Mouse (Mus musculus) layer of hippocampus, postnatal 25 days (tissue): Measurements from ENCODE around the gene Zscan12. TPM values are rescaled to one million over a fixed set of nuclear protein-coding genes. Genes with fewer than 3 reads are reported as not detected.
A peak's percentile ranks its signal among the peaks of the same experiment; 100 is the strongest.

ENCODE experiments used
- DNase-seq, 2 experiments: peaks; one replicate each; pipeline ENCODE4 v3.0.0; 2022; ENCODE audit warnings: mixed read lengths in 2 of 2, low spot score in 1 of 2; ENCODE audit errors: extremely low spot score in 1 of 2
- total RNA-seq, 2 experiments: library from RNA; stranded (reverse); gene quantifications; 2 replicates each; pipeline ENCODE4 v1.2.3; 2021

The Zscan12 gene
- total RNA-seq, result 1 to 10 TPM; 8.5 to 9.7 TPM

GRCm38 (mm10) chr13:21362621-21363248 is at the start of gene Zscan12:
Gene Zscan12, plus strand, starts transcription at chr13:21362820.
- peak; percentile 65 to 70 for DNase-seq

GRCm38 (mm10) chr13:21312854-21313253 is 49.8 kb upstream of the Zscan12 start:
- no peak for DNase-seq

- DNase-seq, result no peak
Observed at GRCm38 (mm10) chr13:21313903-21314302, 48.7 kb upstream of the Zscan12 start.

GRCm38 (mm10) chr13:21320262-21320661 is 42.4 kb upstream of the Zscan12 start:
- DNase-seq, result no peak

- peak in 1 of 2 experiments; percentile 13 for DNase-seq
Observed at GRCm38 (mm10) chr13:21321890-21322494, 40.6 kb upstream of the Zscan12 start.

GRCm38 (mm10) chr13:21322509-21323375 is 39.9 kb upstream of the Zscan12 start:
- peak; percentile 54 to 79 for DNase-seq

- DNase-seq, result no peak
Observed at GRCm38 (mm10) chr13:21323405-21323804, 39.2 kb upstream of the Zscan12 start.

- DNase-seq, result no peak
Observed at GRCm38 (mm10) chr13:21326191-21326590, 36.4 kb upstream of the Zscan12 start.

GRCm38 (mm10) chr13:21326657-21327211 is 35.9 kb upstream of the Zscan12 start:
- DNase-seq, result peak; percentile 77 to 96

- no peak for DNase-seq
Observed at GRCm38 (mm10) chr13:21327424-21327823, 35.2 kb upstream of the Zscan12 start.

- DNase-seq, result no peak
Observed at GRCm38 (mm10) chr13:21346610-21347009, 16.0 kb upstream of the Zscan12 start, which contains the start of gene Olfr1367. Gene Olfr1367, plus strand, starts transcription at chr13:21346910.

GRCm38 (mm10) chr13:21350593-21350992 is 12.0 kb upstream of the Zscan12 start:
- DNase-seq, result no peak

- DNase-seq, result no peak
Observed at GRCm38 (mm10) chr13:21363719-21364118, 1.1 kb downstream of the Zscan12 start.

GRCm38 (mm10) chr13:21366635-21367034 is 4.0 kb downstream of the Zscan12 start:
- no peak for DNase-seq

GRCm38 (mm10) chr13:21372700-21373099 is 10.1 kb downstream of the Zscan12 start:
- no peak for DNase-seq

- DNase-seq, result no peak
Observed at GRCm38 (mm10) chr13:21377773-21378172, 15.2 kb downstream of the Zscan12 start.

GRCm38 (mm10) chr13:21395211-21395610 is 32.6 kb downstream of the Zscan12 start:
- DNase-seq, result no peak

- no peak for DNase-seq
Observed at GRCm38 (mm10) chr13:21395623-21396022, 33.0 kb downstream of the Zscan12 start.

- peak in 1 of 2 experiments; percentile 22 for DNase-seq
Observed at GRCm38 (mm10) chr13:21396048-21396447, 33.4 kb downstream of the Zscan12 start.

- no peak for DNase-seq
Observed at GRCm38 (mm10) chr13:21397486-21397885, 34.9 kb downstream of the Zscan12 start.

- no peak for DNase-seq
Observed at GRCm38 (mm10) chr13:21401166-21401565, 38.5 kb downstream of the Zscan12 start.
